Mouse (Mus musculus) small intestine, adult 2 months (tissue): ENCODE measurements around the gene Npy1r. TPM values are rescaled to one million over a fixed set of nuclear protein-coding genes. Genes with fewer than 3 reads are reported as not detected.

Experiments used
- H3K27ac ChIP-seq: fragments of 200-500 bp; 2 replicates; pipeline ENCODE4 v1.5.1; 2012; ENCODE audit warnings: low read depth, low read length, control low read depth, inconsistent platforms; ENCODE audit not compliant: insufficient read depth
- H3K27me3 ChIP-seq: fragments of 200-500 bp; 2 replicates; pipeline ENCODE4 v1.6.1; 2012; ENCODE audit warnings: mild to moderate bottlenecking, moderate library complexity, low read length, inconsistent platforms; ENCODE audit not compliant: control insufficient read depth, insufficient read depth
- H3K36me3 ChIP-seq: fragments of 200-500 bp; 2 replicates; pipeline ENCODE4 v1.6.1; 2012; ENCODE audit warnings: mild to moderate bottlenecking, low read length, control low read depth, inconsistent platforms; ENCODE audit not compliant: control insufficient read depth, insufficient read depth
- H3K4me1 ChIP-seq: fragments of 200-500 bp; 2 replicates; pipeline ENCODE4 v1.6.1; 2012; ENCODE audit warnings: low read length, inconsistent platforms, mixed read lengths; ENCODE audit not compliant: control insufficient read depth, insufficient read depth, insufficient read length
- H3K4me3 ChIP-seq: fragments of 200-500 bp; 2 replicates; pipeline ENCODE4 v1.5.1; 2012; ENCODE audit warnings: low read depth, mild to moderate bottlenecking, control low read depth, inconsistent platforms, low read length, moderate library complexity
- CTCF ChIP-seq: fragments of 200-500 bp; IDR thresholded peaks from 2 replicates; pipeline ENCODE4 v1.5.1; 2012; ENCODE audit warnings: low read depth, mild to moderate bottlenecking, control low read depth, inconsistent platforms, low read length, moderate library complexity, mixed read lengths; ENCODE audit not compliant: insufficient replicate concordance, insufficient read length; ENCODE audit errors: extremely low read depth
- POLR2A ChIP-seq: fragments of 200-500 bp; IDR thresholded peaks from 2 replicates; pipeline ENCODE4 v1.6.1; 2012; ENCODE audit warnings: low read depth, mild to moderate bottlenecking, control low read depth, inconsistent platforms, low read length, moderate library complexity
- WGBS: fragments of 180-500 bp; shearing (Covaris S2); methylation state at CpG from one replicate; pipeline ENCODE4 v1.1.7; 2018; 5-methylcytosine and 5-hydroxymethylcytosine counted together
- polyA plus RNA-seq: library from polyadenylated mRNA; depleted of rRNA; stranded (reverse); fragments of >200 nt; gene quantifications from 2 replicates; pipeline ENCODE4 v1.2.3, GENCODE M21; 2012; rRNA removed

The Npy1r gene
- polyA plus RNA-seq, 1 experiment: 0.32 TPM

DNA sequence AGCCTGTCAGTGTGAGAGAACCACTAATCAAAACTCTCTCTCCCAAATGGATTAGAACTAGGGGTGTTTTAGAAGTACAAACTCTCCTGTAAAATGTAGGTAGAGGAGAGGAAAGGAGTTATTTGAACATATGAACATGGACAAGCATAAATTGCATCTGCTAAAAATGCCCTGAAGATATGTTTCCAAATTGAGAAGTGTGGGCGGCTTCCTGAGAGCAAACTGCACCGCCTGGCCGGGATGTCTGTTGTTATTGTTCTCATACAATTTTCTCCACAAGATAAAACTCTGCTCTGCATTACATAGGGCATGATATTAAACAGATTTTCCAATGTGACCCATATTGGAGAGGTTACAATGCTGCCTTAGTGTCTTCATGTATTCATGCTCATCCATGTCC, 48.6 kb downstream of the Npy1r start:
- Histone ChIP-seq H3K27me3 (no peaks in the 10 kb centered on the region), H3K27ac (no peak overlapping the region), H3K4me3 (no peak overlapping the region), H3K4me1 (no peaks in the 10 kb centered on the region), H3K36me3 (no peaks in the 10 kb centered on the region)
- TF ChIP-seq CTCF: no peak
- TF ChIP-seq POLR2A: no peak
- WGBS: 88% methylated on average over 3 of the region's 3 CpGs

DNA sequence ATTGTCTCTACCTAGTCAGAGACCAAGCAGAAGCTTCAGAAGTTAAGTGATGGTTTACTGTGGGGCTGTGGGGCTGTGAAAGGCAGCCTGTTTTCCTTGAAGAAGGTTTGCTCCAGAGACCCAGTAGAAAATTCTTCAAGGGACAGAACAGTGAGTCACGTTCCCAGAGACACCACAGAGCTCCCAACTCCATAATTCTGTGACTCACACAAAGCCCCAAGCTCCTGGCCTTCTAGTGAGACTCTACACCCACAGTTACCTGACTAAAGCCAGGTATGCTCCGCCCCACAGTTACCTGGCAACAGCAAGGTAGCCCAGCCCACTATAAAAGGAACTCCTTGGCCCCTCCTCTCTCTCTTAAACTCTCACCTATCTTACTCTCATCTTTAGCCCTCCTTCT, 54.6 kb downstream of the Npy1r start:
- Histone ChIP-seq H3K36me3 (no peaks in the 10 kb centered on the region), H3K27me3 (no peaks in the 10 kb centered on the region), H3K27ac (no peak overlapping the region), H3K4me3 (no peak overlapping the region), H3K4me1 (no peaks in the 10 kb centered on the region)
- 58% methylated on average over 2 of the region's 2 CpGs for WGBS
- TF ChIP-seq CTCF: no peak
- TF ChIP-seq POLR2A: no peak

DNA sequence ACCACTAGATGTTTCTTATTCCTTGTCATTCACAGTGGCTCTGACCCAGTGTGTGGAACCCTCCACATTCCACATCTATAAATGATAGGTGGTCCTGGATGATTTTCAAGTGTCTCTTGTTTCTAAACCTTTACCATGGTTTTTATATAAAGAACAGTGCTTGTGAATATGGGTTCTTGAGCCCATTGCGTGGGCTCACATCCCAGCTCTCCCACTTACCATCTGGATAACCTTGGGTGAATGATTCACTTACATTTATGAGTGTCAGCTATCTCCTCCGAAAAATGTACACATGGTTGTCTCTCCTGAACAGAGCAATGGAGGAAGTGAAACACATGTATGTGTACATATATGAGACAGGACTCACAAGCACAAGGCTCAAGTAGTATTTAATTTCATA, 59.2 kb downstream of the Npy1r start:
- Histone ChIP-seq H3K27ac (no peak overlapping the region), H3K27me3 (no peaks in the 10 kb centered on the region), H3K4me3 (no peak overlapping the region), H3K36me3 (no peaks in the 10 kb centered on the region), H3K4me1 (no peaks in the 10 kb centered on the region)
- 62% methylated on average over 2 of the region's 2 CpGs for WGBS
- TF ChIP-seq CTCF (no peak), POLR2A (no peak)

Other genes with a start within 250 kb of the Npy1r start
- gene Tma16, start 210.7 kb upstream of the Npy1r start, polyA plus RNA-seq: 0.34 and 0.46 TPM in 2 replicates
- not detected in 2 replicates for gene Tktl2, start 185.4 kb upstream of the Npy1r start, polyA plus RNA-seq
- not detected in 2 replicates for gene Npy5r, start 9.1 kb upstream of the Npy1r start, polyA plus RNA-seq
- 1.8 and 2.1 TPM in 2 replicates for gene Naf1, start 163.0 kb downstream of the Npy1r start, polyA plus RNA-seq